Mouse (Mus musculus) olfactory bulb, adult 2 months (tissue): Measurements from ENCODE around the gene D1Ertd622e.

Source experiments
- CTCF ChIP-seq: fragments of 200-500 bp; IDR thresholded peaks from 2 replicates; pipeline ENCODE4 v1.5.1; 2012; ENCODE audit warnings: low read depth, mild to moderate bottlenecking, low read length, moderate library complexity; ENCODE audit not compliant: insufficient read depth
- POLR2A ChIP-seq: fragments of 200-500 bp; IDR thresholded peaks from 2 replicates; pipeline ENCODE4 v1.6.1; 2012; ENCODE audit warnings: mild to moderate bottlenecking, low read depth, low read length, moderate library complexity; ENCODE audit not compliant: insufficient read depth

DNA sequence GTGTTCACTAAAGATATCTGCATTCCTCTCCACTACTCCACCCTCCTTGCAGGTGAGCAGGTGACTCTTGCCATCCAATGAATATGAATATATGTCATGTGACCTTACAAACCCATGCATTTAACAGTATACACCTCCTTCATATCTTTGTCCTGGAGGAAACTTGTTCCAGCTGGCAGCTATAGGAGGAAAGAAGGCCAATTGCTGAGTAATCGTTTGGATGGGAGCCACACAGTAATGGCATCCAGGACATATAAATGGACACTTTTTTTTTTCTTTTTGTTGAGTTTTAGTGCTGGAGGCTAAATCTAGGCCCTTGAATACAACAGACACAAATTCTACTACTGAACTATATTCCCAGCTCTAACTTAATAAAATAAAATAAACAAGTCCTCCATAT is 97.2 kb downstream of the D1Ertd622e start:
- TF ChIP-seq CTCF (no peak), POLR2A (no peak)
